Mouse (Mus musculus) gastrocnemius, postnatal 10 days (tissue): ENCODE results near the gene Macrod2. TPM values are rescaled to one million over a fixed set of nuclear protein-coding genes. Genes with fewer than 3 reads are reported as not detected.
A peak's percentile ranks its signal among the peaks of the same experiment; 100 is the strongest.

Source experiments
- DNase-seq: peaks from one replicate; pipeline ENCODE4 v3.0.0; 2021; ENCODE audit warnings: mixed read lengths
- total RNA-seq, 2 experiments: library from RNA; stranded (reverse); gene quantifications; 2 replicates each; pipeline ENCODE4 v1.2.3; 2021

Macrod2 gene
- total RNA-seq, 2 experiments from 2014 or later = 16.6 to 17.4 TPM

DNA sequence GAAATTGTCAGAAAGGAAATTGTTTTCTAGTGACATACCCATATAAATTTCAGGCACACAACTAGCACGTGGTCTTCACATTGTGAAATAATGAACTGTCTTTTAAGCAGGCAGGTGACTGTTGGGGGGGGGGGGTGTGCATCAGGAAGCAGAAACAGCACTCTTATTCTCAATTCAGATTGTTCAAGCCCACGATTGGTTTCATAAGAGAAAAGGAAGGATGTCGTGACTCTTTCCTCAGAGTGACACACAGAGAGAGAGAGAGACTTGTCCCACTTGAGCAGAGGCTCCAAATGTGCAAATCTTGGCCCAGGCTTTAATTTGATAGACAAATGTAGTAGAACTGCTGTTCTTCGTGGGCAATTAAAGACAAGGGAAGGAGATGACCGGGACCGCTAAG is 516.4 kb downstream of the Macrod2 start:
- DNase-seq = no peak

GRCm38 (mm10) chr2:140912179-140912578 is 517.1 kb downstream of the Macrod2 start:
- no peak for DNase-seq

DNA sequence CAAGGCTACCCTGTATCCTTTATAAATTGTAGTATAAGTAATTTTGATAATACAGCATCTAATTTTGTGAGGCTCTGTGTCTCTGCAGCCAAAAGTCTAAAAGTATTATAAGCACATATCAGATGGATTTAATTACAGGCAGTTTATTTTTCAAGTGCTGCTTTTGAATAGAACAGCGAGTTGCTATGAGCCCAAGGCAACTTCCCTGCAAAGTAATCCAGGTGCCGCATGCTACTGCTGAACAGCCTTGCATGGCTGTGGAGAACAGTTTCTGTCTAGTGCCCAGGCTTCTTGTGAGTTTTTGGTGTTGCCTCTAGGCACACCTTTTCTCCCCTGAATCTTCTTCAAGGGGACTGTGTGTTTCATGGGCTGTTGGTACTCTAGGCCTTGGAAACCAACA is 517.8 kb downstream of the Macrod2 start:
- DNase-seq = no peak

DNA sequence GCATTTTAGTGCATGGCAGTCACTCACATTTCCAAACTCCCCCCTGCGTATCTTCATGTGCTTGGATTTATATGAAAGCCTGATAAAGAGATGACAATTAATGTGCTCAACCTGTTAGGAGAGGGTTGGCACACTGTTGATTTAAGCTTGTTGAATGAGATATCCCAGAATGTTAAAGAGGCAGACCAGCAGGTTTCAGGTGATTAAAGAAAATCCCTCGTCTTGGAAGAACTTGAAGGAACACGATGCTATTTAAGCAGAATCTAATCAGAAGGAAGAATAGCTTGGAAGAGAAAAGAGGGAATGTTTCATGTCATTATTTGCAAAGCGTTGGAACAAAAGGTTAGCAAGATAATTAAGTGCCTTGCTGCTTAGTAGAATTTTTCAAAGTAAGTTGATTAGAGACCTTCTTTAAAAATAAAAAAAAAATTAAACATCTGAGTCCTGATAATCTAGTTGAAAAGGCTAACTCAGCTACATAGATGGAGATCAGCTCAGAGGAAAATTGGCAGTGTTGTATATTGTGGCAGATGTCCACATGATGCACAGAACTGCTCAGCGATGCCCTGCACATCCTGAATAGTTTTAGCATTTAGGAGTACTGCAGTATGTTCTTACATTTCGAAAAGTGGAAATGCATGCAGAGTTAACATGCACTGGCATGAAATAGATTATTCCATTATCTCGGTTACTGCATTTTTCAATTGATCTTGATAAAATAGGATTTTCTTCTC is 518.7 kb downstream of the Macrod2 start:
- DNase-seq = no peak

- no peak for DNase-seq
These were observed 531.8 kb downstream of the Macrod2 start for GRCm38 (mm10) chr2:140926922-140927321.

DNA sequence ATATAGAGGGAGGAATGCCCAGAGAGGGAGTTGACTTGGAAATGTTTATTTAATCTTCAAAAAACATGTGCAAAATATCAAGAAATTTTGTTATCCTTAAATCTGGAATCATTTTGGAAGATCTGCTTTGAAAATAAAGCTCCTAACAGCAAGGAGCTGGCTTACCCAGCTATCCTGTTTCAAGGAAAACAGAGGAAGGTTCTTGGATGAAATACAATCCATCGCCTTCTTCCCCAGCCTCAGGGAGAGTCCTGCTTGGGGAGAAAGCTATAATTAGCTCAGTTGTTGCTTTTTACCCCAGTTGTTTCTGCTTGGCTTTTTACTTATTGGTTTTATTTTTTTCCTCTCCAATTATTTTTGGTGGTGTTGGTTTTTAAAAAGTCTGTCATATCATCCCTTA is 539.4 kb downstream of the Macrod2 start:
- DNase-seq = no peak

DNA sequence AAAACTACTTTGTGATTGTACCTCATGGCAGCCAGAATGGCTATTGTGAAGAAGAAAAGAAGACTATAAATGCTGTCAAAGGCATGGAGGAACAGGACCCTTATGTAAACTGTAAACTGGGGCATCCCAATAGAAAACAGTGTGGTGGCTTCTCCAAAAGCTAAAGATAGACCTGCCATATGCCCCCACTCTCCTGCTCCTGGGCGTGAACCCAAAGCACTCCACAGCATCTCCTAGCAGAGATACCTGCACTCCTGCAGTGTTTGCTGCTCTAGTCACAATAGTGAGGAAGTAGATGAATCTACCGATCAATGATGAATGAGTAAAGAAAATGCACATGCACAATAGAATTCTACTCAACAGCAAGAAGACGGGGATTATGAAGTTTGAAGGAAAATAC is 554.4 kb downstream of the Macrod2 start:
- no peak for DNase-seq

GRCm38 (mm10) chr2:140959246-140959645 is 564.1 kb downstream of the Macrod2 start:
- DNase-seq = no peak

DNA sequence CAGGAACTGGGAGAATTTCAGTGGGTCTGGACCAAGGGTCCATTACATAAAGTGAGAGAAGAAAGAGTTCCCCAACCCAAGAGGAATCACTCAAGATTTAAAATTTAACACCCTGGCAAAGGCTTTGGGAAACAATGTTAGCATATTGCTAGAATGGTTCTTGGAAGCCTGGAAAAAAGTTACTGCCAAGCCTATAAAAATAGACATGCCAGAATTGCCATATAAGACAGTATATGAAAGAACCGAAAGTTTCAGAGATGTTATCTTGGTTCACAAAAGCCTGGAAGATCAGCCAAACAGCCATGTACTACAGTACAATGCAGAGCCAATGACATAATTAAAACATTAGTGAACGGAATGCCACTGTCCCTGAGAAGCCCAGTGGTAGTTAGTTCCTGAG is 575.1 kb downstream of the Macrod2 start:
- DNase-seq = no peak

DNA sequence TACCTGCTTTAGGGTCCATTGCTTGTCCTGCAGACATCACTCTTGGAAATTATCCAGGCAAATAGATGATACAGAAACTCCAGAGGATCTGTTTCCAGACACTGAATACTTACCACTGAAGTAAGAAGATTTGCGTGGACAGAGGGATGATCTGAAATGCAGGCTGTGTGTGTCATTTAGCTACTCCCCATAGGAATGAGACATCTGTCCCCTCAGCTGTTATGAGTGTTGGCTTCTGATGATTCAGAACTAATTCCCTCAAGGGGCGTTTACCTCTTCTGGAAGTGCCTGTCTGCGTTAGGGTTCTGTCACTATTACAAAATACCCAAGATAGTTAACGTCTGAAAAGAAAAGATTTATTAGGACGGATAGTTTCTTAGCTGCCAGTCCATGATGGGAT is 576.7 kb downstream of the Macrod2 start:
- DNase-seq = no peak

- DNase-seq = no peak
These were observed 590.7 kb downstream of the Macrod2 start for GRCm38 (mm10) chr2:140985670-140986372.

DNA sequence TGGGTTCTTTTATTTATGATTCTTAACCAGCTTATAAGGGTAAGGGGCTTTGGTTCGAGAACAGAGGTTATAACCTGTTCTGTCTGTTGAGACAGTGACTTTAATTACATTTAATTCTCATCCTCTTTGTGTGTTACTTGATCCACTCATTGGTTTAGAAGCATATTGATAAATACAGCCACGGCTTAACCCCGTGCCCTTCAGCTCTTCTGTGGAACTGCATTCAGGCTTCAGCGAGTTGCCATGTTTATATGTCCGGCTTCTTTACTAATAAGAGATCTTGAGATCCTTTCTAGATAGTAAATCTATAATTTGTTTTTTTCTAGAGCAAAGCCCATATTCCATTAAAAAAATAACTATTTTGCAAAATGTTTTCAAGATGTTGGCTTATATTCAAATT is 608.7 kb downstream of the Macrod2 start:
- no peak for DNase-seq

GRCm38 (mm10) chr2:141004326-141004725 is 609.2 kb downstream of the Macrod2 start:
- DNase-seq = no peak

DNA sequence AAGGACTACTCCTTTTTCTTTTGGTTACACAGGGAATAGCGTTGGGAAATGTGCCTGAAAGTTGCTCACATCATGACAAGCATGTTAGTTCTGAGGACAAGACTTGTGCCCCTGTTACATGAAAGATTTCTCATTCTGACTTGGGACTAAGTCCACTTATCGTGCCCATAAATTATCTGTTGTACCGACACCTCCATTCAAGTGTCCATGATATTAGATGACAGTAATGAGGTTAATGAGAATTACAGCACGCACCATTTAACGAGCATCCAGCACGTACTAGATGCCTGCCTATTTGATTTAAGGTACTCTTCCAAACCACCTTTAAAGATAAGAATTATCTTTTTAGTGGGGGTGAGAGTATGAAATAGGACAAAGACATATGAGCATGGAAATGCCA is 610.5 kb downstream of the Macrod2 start:
- no peak for DNase-seq

DNA sequence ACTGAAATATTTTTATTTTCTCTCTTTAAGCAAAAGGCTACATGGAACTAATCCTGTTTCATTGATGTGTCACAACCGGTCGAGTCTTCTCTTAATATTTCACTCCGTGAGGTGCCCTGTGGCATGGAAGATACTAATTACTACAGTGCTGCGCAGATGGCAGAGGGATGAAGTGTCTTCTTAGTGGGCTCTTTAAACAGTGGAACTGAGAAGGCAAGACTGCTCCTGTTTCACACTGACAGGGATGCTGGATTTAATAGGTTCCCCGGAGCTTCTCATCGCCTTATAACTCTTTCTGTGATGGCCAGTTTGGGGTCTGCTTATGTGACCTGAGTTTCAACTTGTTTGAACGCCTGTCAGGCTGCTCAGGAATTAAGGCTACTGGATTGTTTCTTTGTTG is 612.6 kb downstream of the Macrod2 start:
- no peak for DNase-seq

- DNase-seq = no peak
These were observed 613.3 kb downstream of the Macrod2 start for GRCm38 (mm10) chr2:141008458-141008857.

GRCm38 (mm10) chr2:141013443-141014165 is 618.5 kb downstream of the Macrod2 start:
- DNase-seq = peak; percentile 54

DNA sequence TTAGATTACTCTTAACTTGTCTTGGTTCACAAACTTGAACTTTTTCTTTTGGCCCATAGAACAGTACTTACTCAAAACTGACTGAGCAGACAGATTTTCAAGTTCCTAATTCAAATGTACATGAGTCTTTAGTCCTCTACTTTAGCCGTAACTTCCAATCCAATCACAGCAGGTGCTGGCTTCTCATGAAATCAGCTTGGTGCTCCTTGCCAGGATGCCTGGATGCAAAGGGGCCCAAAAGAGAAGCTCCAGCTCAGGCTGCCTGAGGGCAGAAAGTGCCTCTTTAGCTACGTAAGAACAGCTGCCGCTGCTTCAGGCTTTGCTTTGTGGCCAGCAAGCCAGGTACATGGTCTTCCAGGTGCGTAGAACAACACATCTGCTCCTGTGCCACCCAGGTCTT is 627.9 kb downstream of the Macrod2 start:
- DNase-seq = no peak

DNA sequence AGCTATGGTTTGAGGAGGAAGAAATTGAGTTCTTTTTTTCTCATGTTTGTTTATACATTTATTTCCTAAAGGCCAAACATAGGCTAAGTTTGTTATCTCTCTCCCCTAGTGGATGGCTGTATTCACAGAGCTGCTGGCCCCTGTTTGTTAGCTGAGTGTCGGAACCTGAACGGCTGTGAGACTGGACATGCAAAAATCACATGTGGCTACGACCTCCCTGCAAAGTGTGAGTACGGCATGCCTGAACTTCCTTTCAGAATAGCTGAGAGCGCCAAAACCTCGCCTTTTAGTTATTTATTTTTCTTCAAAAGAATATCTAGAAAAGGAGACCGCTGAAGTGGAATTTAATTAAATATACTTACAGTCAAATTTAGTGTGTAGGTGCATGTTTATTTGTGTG is 628.8 kb downstream of the Macrod2 start:
- DNase-seq = no peak

- no peak for DNase-seq
These were observed 629.4 kb downstream of the Macrod2 start for GRCm38 (mm10) chr2:141024316-141025043.

DNA sequence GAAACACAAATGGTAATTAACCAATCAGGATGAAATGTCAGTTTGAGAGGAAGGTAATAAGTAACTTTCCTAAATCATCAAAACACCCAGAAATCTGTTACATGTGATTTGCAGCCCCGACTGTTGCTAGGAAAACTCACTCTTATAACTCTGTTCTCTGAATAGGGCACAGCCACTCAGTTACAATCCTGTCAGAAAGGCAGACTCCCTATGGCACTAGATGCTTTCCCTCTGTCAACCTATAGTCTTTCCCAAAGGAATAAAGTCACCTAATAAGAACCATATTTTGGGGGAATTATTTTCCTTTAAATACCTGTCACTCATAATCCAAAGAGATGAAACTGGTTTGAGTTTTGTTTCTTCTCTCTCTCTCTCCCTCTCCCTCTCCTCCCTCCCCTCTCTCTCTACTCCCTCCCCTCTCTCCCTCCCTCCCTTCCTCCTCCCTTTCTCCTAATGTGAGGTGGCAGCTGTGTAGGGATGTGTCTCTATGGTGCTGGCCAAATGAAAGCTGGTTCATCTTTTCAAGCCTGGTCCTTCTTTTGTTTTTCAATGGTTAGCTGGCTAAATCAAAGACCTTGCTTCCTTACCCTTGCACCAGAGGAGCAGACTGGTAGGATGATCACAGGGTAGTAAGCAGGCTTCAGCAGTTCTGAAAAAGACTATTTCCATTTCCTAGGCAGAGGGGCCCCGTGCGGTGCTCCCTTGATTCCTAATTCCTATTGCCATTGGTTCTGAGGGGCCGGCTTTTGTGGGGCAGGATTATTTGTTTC is 661.8 kb downstream of the Macrod2 start:
- no peak for DNase-seq

- DNase-seq = no peak
These were observed 662.3 kb downstream of the Macrod2 start for GRCm38 (mm10) chr2:141057455-141057833.
